Mouse (Mus musculus): Measurements from ENCODE around the gene Zmym2.

GRCm38 (mm10) chr14:56844033-56844432, 42.4 kb upstream of the Zmym2 start:
- TF ChIP-seq CTCF (IDR thresholded peaks at IDR 0.05) (no peak), POLR2A (IDR thresholded peaks at IDR 0.05; ENCODE audit: insufficient read depth, low read depth, low read length) (no peak)

Data from heart, adult 2 months (tissue).